Mouse (Mus musculus) erythroblast, embryonic 14.5 days (primary cell): ENCODE results near the gene Abhd16b. TPM values are rescaled to one million over a fixed set of nuclear protein-coding genes. Genes with fewer than 3 reads are reported as not detected.

Source experiments
- H3K27me3 ChIP-seq: 2 replicates; pipeline ENCODE4 v1.6.1; 2012; ENCODE audit warnings: inconsistent platforms; ENCODE audit not compliant: control insufficient read depth
- H3K36me3 ChIP-seq: 2 replicates; pipeline ENCODE4 v1.6.1; 2012; ENCODE audit warnings: mild to moderate bottlenecking, inconsistent platforms; ENCODE audit not compliant: control insufficient read depth
- H3K4me1 ChIP-seq: 2 replicates; pipeline ENCODE4 v1.6.1; 2012; ENCODE audit warnings: inconsistent platforms; ENCODE audit not compliant: control insufficient read depth
- H3K4me3 ChIP-seq: replicated peaks from 2 replicates; pipeline ENCODE3; 2012; ENCODE audit warnings: moderate library complexity, mild to moderate bottlenecking, inconsistent platforms
- H3K9me3 ChIP-seq: 2 replicates; pipeline ENCODE4 v1.6.1; 2012; ENCODE audit warnings: low read length, inconsistent platforms, mixed read lengths; ENCODE audit not compliant: control insufficient read depth
- GATA1 ChIP-seq: IDR thresholded peaks from 2 replicates; pipeline ENCODE4 v1.6.1; 2012; ENCODE audit warnings: low read length, inconsistent platforms, mixed read lengths
- TAL1 ChIP-seq: IDR thresholded peaks from 3 replicates; pipeline ENCODE4 v1.6.1; 2012; ENCODE audit warnings: low read length, inconsistent platforms, mixed read lengths
- polyA plus RNA-seq: library from polyadenylated mRNA; stranded (reverse); fragments of >175 nt; gene quantifications from 2 replicates; pipeline ENCODE4 v1.2.3, GENCODE M21; 2012

The Abhd16b gene
- polyA plus RNA-seq, 1 experiment = not detected

GRCm38 (mm10) chr2:181522811-181523210 lies 29.8 kb downstream of the Abhd16b start:
- Histone ChIP-seq H3K9me3 (no peaks in the 10 kb centered on the region), H3K4me1 (peaks cover 54% of the 10 kb centered on the region), H3K36me3 (peaks cover 50% of the 10 kb centered on the region), H3K27me3 (no peaks in the 10 kb centered on the region), H3K4me3 (peak overlapping the region; percentile 95)
- no peak for TF ChIP-seq GATA1
- no peak for TF ChIP-seq TAL1

- Histone ChIP-seq H3K4me3 (no peak overlapping the region), H3K27me3 (no peaks in the 10 kb centered on the region), H3K36me3 (peaks cover 58% of the 10 kb centered on the region), H3K4me1 (peaks cover 39% of the 10 kb centered on the region), H3K9me3 (no peaks in the 10 kb centered on the region)
- TF ChIP-seq TAL1 = no peak
- TF ChIP-seq GATA1 = no peak
These were observed 32.5 kb downstream of the Abhd16b start for GRCm38 (mm10) chr2:181525526-181525925.

GRCm38 (mm10) chr2:181529076-181529475 lies 36.1 kb downstream of the Abhd16b start:
- no peak for TF ChIP-seq TAL1
- TF ChIP-seq GATA1 = no peak
- peaks cover 12% of the 10 kb centered on the region for H3K4me1 ChIP-seq

GRCm38 (mm10) chr2:181532589-181532988 lies 39.6 kb downstream of the Abhd16b start:
- Histone ChIP-seq H3K4me3 (no peak overlapping the region), H3K36me3 (peaks cover 66% of the 10 kb centered on the region), H3K9me3 (peaks cover 2% of the 10 kb centered on the region; the same call in 1 of the 2 replicates), H3K27me3 (no peaks in the 10 kb centered on the region), H3K4me1 (peaks cover 10% of the 10 kb centered on the region)
- no peak for TF ChIP-seq GATA1
- TF ChIP-seq TAL1 = no peak

More at GRCm38 (mm10) chr2:181529076-181529475, 36.1 kb downstream of the Abhd16b start:
- Histone ChIP-seq H3K9me3 (peaks cover 2% of the 10 kb centered on the region; the same call in 1 of the 2 replicates), H3K36me3 (peaks cover 72% of the 10 kb centered on the region), H3K27me3 (no peaks in the 10 kb centered on the region), H3K4me3 (no peak overlapping the region)

- Histone ChIP-seq H3K4me1 (peaks cover 15% of the 10 kb centered on the region), H3K9me3 (no peaks in the 10 kb centered on the region), H3K27me3 (no peaks in the 10 kb centered on the region), H3K36me3 (peaks cover 57% of the 10 kb centered on the region), H3K4me3 (no peak overlapping the region)
- no peak for TF ChIP-seq TAL1
- no peak for TF ChIP-seq GATA1
These were observed 43.4 kb downstream of the Abhd16b start for GRCm38 (mm10) chr2:181536410-181536809.

- TF ChIP-seq TAL1 (no peak), GATA1 (no peak)
- H3K4me3 ChIP-seq = no peak overlapping the region
- H3K4me1 ChIP-seq = peaks cover 15% of the 10 kb centered on the region
- no peaks in the 10 kb centered on the region for H3K27me3 ChIP-seq
- H3K36me3 ChIP-seq = peaks cover 55% of the 10 kb centered on the region
- no peaks in the 10 kb centered on the region for H3K9me3 ChIP-seq
These were observed 44.5 kb downstream of the Abhd16b start for GRCm38 (mm10) chr2:181537444-181538047.

GRCm38 (mm10) chr2:181541761-181542380 lies 48.9 kb downstream of the Abhd16b start:
- Histone ChIP-seq H3K4me3 (no peak overlapping the region), H3K9me3 (no peaks in the 10 kb centered on the region), H3K4me1 (peaks cover 30% of the 10 kb centered on the region), H3K27me3 (no peaks in the 10 kb centered on the region), H3K36me3 (peaks cover 50% of the 10 kb centered on the region)
- no peak for TF ChIP-seq TAL1
- TF ChIP-seq GATA1 = no peak

Other genes starting within 250 kb of the Abhd16b start
- gene Gmeb2, start 205.2 kb upstream of the Abhd16b start, polyA plus RNA-seq = 1.5 and 2.1 TPM in 2 replicates
- gene Stmn3, start 178.7 kb upstream of the Abhd16b start, polyA plus RNA-seq = not detected in 2 replicates
- gene Rtel1, start 173.5 kb upstream of the Abhd16b start, polyA plus RNA-seq = 0.91 and 1.8 TPM in 2 replicates
- 0.94 and 1.1 TPM in 2 replicates for gene Zgpat, start 128.3 kb upstream of the Abhd16b start, polyA plus RNA-seq
- 0.49 and 1.1 TPM in 2 replicates for gene Arfrp1, start 127.8 kb upstream of the Abhd16b start, polyA plus RNA-seq
- 3.9 and 4.1 TPM in 2 replicates for gene Lime1, start 113.1 kb upstream of the Abhd16b start, polyA plus RNA-seq
- gene Zbtb46, start 33.8 kb upstream of the Abhd16b start, polyA plus RNA-seq = 0.23 and 0.26 TPM in 2 replicates
- gene Tpd52l2, start 3.9 kb downstream of the Abhd16b start, polyA plus RNA-seq = 4.5 and 5.4 TPM in 2 replicates
- 0.84 and 0.93 TPM in 2 replicates for gene Dnajc5, start 27.3 kb downstream of the Abhd16b start, polyA plus RNA-seq
- 1.5 and 1.9 TPM in 2 replicates for gene Uckl1, start 91.7 kb downstream of the Abhd16b start, polyA plus RNA-seq
- gene Prpf6, start 98.7 kb downstream of the Abhd16b start, polyA plus RNA-seq = 1.4 and 1.5 TPM in 2 replicates
- gene Zfp512b, start 99.6 kb downstream of the Abhd16b start, polyA plus RNA-seq = 0.22 and 0.24 TPM in 2 replicates
- 0.08 TPM in 1 of 2 replicates, not detected in the other for gene Samd10, start 106.0 kb downstream of the Abhd16b start, polyA plus RNA-seq
- not detected in 2 replicates for gene Gm29797, start 163.8 kb downstream of the Abhd16b start, polyA plus RNA-seq
- 0.15 and 0.19 TPM in 2 replicates for gene Sox18, start 178.4 kb downstream of the Abhd16b start, polyA plus RNA-seq
- gene Tcea2, start 187.1 kb downstream of the Abhd16b start, polyA plus RNA-seq = 0.02 TPM in 1 of 2 replicates, not detected in the other
- 0.16 and 0.69 TPM in 2 replicates for gene Rgs19, start 200.8 kb downstream of the Abhd16b start, polyA plus RNA-seq
- gene Lkaaear1, start 205.2 kb downstream of the Abhd16b start, polyA plus RNA-seq = not detected in 2 replicates
- gene Oprl1, start 221.8 kb downstream of the Abhd16b start, polyA plus RNA-seq = not detected in 2 replicates